In the genomic region with DNA sequence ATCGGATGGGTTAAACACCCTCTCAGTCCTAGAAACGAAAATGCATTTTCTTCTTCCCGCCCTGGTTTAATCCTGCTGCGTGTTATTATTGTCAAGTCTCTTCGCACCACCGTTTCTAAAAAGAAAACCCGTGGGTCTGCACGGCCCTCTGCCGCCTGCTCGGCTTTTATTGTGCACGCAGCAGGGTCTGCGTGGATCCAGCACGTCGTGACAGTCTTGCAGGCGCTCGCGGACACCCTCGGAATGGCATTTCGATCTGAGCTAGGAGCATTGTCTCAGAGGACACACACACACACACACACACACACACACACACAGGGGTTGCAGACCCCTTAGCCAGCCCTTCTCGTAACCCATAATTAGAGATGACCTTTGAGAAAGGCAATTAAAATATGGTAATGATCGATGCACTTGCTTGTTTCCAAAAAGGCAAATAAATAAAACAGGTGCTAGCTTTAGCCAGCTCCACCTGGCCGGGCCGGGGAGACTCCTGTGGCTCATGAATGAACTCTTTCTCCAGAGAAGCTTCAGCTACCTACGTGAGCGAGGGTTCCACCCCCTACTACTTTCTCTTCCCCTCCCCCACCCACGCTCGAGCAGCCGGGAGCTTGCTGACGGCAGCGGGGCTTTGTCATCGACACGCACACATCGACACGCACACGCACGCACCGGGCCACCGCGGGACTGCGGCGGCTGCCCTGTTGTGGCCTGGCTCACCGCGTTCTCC, we compare ENCODE assay signal across 9 mouse cellular contexts. TPM values are rescaled to one million over a fixed set of nuclear protein-coding genes. Genes with fewer than 3 reads are reported as not detected.
DNase-seq lines count a peak whose midpoint lies in the region; ATAC-seq lines count a peak whose summit lies in the region.
"Had no signal": no experiment of that assay in that cellular context is flagged by ENCODE, and none has a peak within 500 bp of the region (broad histone marks: within the 10 kb centered on the region; RNA-seq: fewer than 3 reads in every experiment).

No protein-coding gene starts in this region.

- H3K36me3 ChIP-seq in heart, embryonic 11.5 days (ENCODE audit: control insufficient read depth, insufficient read depth, low read length): no peaks in the 10 kb centered on the region
- no peaks in the 10 kb centered on the region for H3K36me3 ChIP-seq in intestine, embryonic 14.5 days (ENCODE audit: control insufficient read depth, insufficient read depth, low read length)
- H3K36me3 ChIP-seq in midbrain, embryonic 12.5 days: no peaks in the 10 kb centered on the region

- no peak for ATAC-seq in heart, embryonic 11.5 days (replicated peaks; ENCODE audit: insufficient number of reproducible peaks, low FRiP score, low TSS enrichment)
- ATAC-seq in CD4-positive, CD25-positive, alpha-beta regulatory T cell, adult 4 months: peak; percentile 63
- no peak for ATAC-seq in intestine, embryonic 14.5 days (replicated peaks; ENCODE audit: low FRiP score, low TSS enrichment, low read depth)
- 0 out of 2 replicates have a peak, but pooled peaks have one; percentile 38 for ATAC-seq in midbrain, embryonic 12.5 days (ENCODE audit: low FRiP score, low read depth)
- ATAC-seq: Patski had no signal

- intact Hi-C loops in heart, postnatal 14 days (cut with DNase I): loop anchor here (5.0 kb wide), 1 partner anchor 74 kb away; no protein-coding TSS in a partner anchor

- H3K4me3 ChIP-seq in heart, embryonic 11.5 days (ENCODE audit: low read depth, low read length): peak overlapping the region; percentile 38
- H3K4me3 ChIP-seq in intestine, embryonic 14.5 days (ENCODE audit: low read depth, low read length): peak overlapping the region; percentile 20
- peak overlapping the region; percentile 25 for H3K4me3 ChIP-seq in midbrain, embryonic 12.5 days

- peak overlapping the region; percentile 69 for H3K4me2 ChIP-seq in heart, embryonic 11.5 days
- H3K4me2 ChIP-seq in intestine, embryonic 14.5 days (ENCODE audit: low read length): peak overlapping the region; percentile 49
- H3K4me2 ChIP-seq in midbrain, embryonic 12.5 days (replicated peaks): peak overlapping the region; percentile 51

- no peak overlapping the region for H3K27ac ChIP-seq in heart, embryonic 11.5 days (ENCODE audit: low read depth, low read length)
- H3K27ac ChIP-seq in intestine, embryonic 14.5 days (ENCODE audit: low read depth): no peak overlapping the region
- H3K27ac ChIP-seq in midbrain, embryonic 12.5 days (replicated peaks): 0 out of 2 replicates have a peak overlapping the region, but pooled peaks have one; percentile 35

- H3K9ac ChIP-seq in heart, embryonic 11.5 days (ENCODE audit: low read depth, low read length): peak overlapping the region; percentile 65; the same call in 1 of the 2 replicates
- 0 out of 2 replicates have a peak overlapping the region, but pooled peaks have one; percentile 10 for H3K9ac ChIP-seq in intestine, embryonic 14.5 days (ENCODE audit: low read length)
- H3K9ac ChIP-seq in midbrain, embryonic 12.5 days (replicated peaks): no peak overlapping the region

- DNase-seq in heart, postnatal 14 days: no peak
- peak; percentile 42 for DNase-seq in embryo, embryonic 9.5 days (ENCODE audit: extremely low spot score)
- peak; percentile 67 for DNase-seq in intestine, embryonic 14.5 days (ENCODE audit: low spot score)
- DNase-seq in thymus, postnatal 4 days: peak; percentile 75
- no peak for DNase-seq in ovary, postnatal 14 days (ENCODE audit: low spot score)

- H3K9me3 ChIP-seq in heart, embryonic 11.5 days (replicated peaks; ENCODE audit: control insufficient read depth, low read length): no peaks in the 10 kb centered on the region
- H3K9me3 ChIP-seq in intestine, embryonic 14.5 days (ENCODE audit: control insufficient read depth, low read length): no peaks in the 10 kb centered on the region
- H3K9me3 ChIP-seq in midbrain, embryonic 12.5 days: no peaks in the 10 kb centered on the region

- WGBS in heart, embryonic 11.5 days (ENCODE audit: insufficient replicate concordance): 4% methylated on average over 43 of the region's 43 CpGs
- 9% methylated on average over 43 of the region's 43 CpGs for WGBS in intestine, embryonic 14.5 days
- 5% methylated on average over 41 of the region's 43 CpGs for WGBS in midbrain, embryonic 12.5 days

- H3K4me1 ChIP-seq in heart, embryonic 11.5 days (ENCODE audit: control insufficient read depth, insufficient read depth, low read length): peaks cover 15% of the 10 kb centered on the region
- peaks cover 15% of the 10 kb centered on the region for H3K4me1 ChIP-seq in intestine, embryonic 14.5 days (replicated peaks; ENCODE audit: control insufficient read depth, insufficient read depth, low read length)
- peaks cover 31% of the 10 kb centered on the region for H3K4me1 ChIP-seq in midbrain, embryonic 12.5 days

- H3K27me3 ChIP-seq in heart, embryonic 11.5 days (ENCODE audit: control insufficient read depth, insufficient read depth, low read length): peaks cover 39% of the 10 kb centered on the region
- peaks cover 34% of the 10 kb centered on the region for H3K27me3 ChIP-seq in intestine, embryonic 14.5 days (replicated peaks; ENCODE audit: control insufficient read depth, insufficient read depth, low read length)
- peaks cover 91% of the 10 kb centered on the region for H3K27me3 ChIP-seq in midbrain, embryonic 12.5 days

RNA-seq across cellular contexts. Expression of a gene that starts 8.7 kb away (rescaled TPM):
- polyA plus RNA-seq in heart, embryonic 11.5 days (2014; fragmentation: Nextera tagmentation; extraction: Ambion mirVana): 18.7 and 20.2 TPM in 2 replicates
- 10 to 100 TPM; 24.4 to 25.8 TPM for total RNA-seq in heart, postnatal 14 days (2021)
- 10 to 100 TPM; 24.2 to 26.1 TPM for polyA plus RNA-seq in CD4-positive, CD25-positive, alpha-beta regulatory T cell, adult 4 months (2017; shearing (Covaris generic))
- 19.8 and 20.3 TPM in 2 replicates for polyA plus RNA-seq in intestine, embryonic 14.5 days (2014; fragmentation: Nextera tagmentation; extraction: Ambion mirVana)
- polyA plus RNA-seq in midbrain, embryonic 12.5 days (2016; fragmentation: Nextera tagmentation; extraction: Ambion mirVana): 26.3 and 31.2 TPM in 2 replicates

Comparison
In these comparisons a context has a peak if more than half of its experiments do, and no peak if none do; other contexts are left out.
1. ATAC-seq: peak in CD4-positive, CD25-positive, alpha-beta regulatory T cell, adult 4 months (single experiment) and midbrain, embryonic 12.5 days (single experiment); none in heart, embryonic 11.5 days (single experiment) and intestine, embryonic 14.5 days (single experiment).
2. DNase-seq: peak in embryo, embryonic 9.5 days (single experiment), intestine, embryonic 14.5 days (single experiment) and thymus, postnatal 4 days (single experiment); none in heart, postnatal 14 days (0 of 2) and ovary, postnatal 14 days (single experiment).
3. Peak in every context shown above with its lines, with median percentiles within 50 percentile points of each other: H3K4me2 ChIP-seq and H3K4me3 ChIP-seq.